Mouse (Mus musculus) ES-E14 (cell line): Measurements from ENCODE around the gene Dapl1.

Experiments used
- CHD2 ChIP-seq: IDR thresholded peaks from 2 replicates; pipeline ENCODE4 v1.6.1; 2014; ENCODE audit warnings: mild to moderate bottlenecking, low read depth, low read length, inconsistent platforms
- ZC3H11A ChIP-seq: IDR thresholded peaks from 2 replicates; pipeline ENCODE4 v1.6.1; 2012; ENCODE audit warnings: low read depth, mild to moderate bottlenecking, inconsistent platforms, low read length, borderline replicate concordance
- ZNF384 ChIP-seq: IDR thresholded peaks from 2 replicates; pipeline ENCODE4 v1.6.1; 2012; ENCODE audit warnings: low read depth, low read length, inconsistent platforms

GRCm38 (mm10) chr2:59471051-59471948 lies 13.2 kb upstream of the Dapl1 start:
- TF ChIP-seq ZC3H11A (no peak), ZNF384 (no peak), CHD2 (no peak)
